Mouse (Mus musculus) lung, embryonic 14.5 days (tissue): Measurements from ENCODE around the gene Slc35a3. TPM values are rescaled to one million over a fixed set of nuclear protein-coding genes. Genes with fewer than 3 reads are reported as not detected.

Source experiments
- ATAC-seq: fragments of 200-750 bp; cut with Nextera tagmentation; 2 replicates; pipeline ENCODE4 v1.8.0; 2017; ENCODE audit warnings: mild to moderate bottlenecking, moderate TSS enrichment, moderate library complexity; ENCODE audit not compliant: insufficient read depth
- DNase-seq: peaks from one replicate; pipeline ENCODE4 v3.0.0-alpha.2; 2015
- H3K27ac ChIP-seq: fragments of 300-500 bp; sonication (generic); 2 replicates; pipeline ENCODE4 v1.5.1; 2014; ENCODE audit warnings: low read depth, mild to moderate bottlenecking, moderate library complexity
- H3K27me3 ChIP-seq: fragments of 300-500 bp; sonication (generic); 2 replicates; pipeline ENCODE4 v1.6.1; 2014; ENCODE audit warnings: low read length, control low read depth; ENCODE audit not compliant: insufficient read depth
- H3K36me3 ChIP-seq: fragments of 300-500 bp; sonication (generic); 2 replicates; pipeline ENCODE4 v1.6.1; 2014; ENCODE audit warnings: control low read depth; ENCODE audit not compliant: insufficient read depth
- H3K4me1 ChIP-seq: fragments of 300-500 bp; sonication (generic); 2 replicates; pipeline ENCODE4 v1.6.1; 2014; ENCODE audit warnings: antibody characterized with exemption, control low read depth; ENCODE audit not compliant: insufficient read depth
- H3K4me2 ChIP-seq: fragments of 300-500 bp; sonication (generic); 2 replicates; pipeline ENCODE4 v1.6.1; 2014; ENCODE audit warnings: mild to moderate bottlenecking
- H3K4me3 ChIP-seq: fragments of 300-500 bp; sonication (generic); 2 replicates; pipeline ENCODE4 v1.5.1; 2014; ENCODE audit warnings: low read depth, low read length
- H3K9ac ChIP-seq: fragments of 300-500 bp; sonication (generic); 2 replicates; pipeline ENCODE4 v1.6.1; 2014
- H3K9me3 ChIP-seq: fragments of 300-500 bp; sonication (generic); 2 replicates; pipeline ENCODE4 v1.6.1; 2016; ENCODE audit warnings: low read depth, low read length, control low read depth
- CTCF ChIP-seq: IDR thresholded peaks from 2 replicates; pipeline ENCODE4 v1.5.1; 2016; ENCODE audit warnings: antibody characterized with exemption, low read depth
- WGBS: fragments of 180-500 bp; shearing (Covaris S2); extraction: QIAGEN DNeasy Blood & Tissue Kit; methylation state at CpG from one replicate; pipeline ENCODE4 v1.1.7; 2014; 5-methylcytosine and 5-hydroxymethylcytosine counted together
- polyA plus RNA-seq: library from polyadenylated mRNA; unstranded; fragments of >200 nt; fragmentation: Nextera tagmentation; extraction: Ambion mirVana; gene quantifications from 2 replicates; pipeline ENCODE4 v1.2.1, GENCODE M21; 2014

Slc35a3 gene
- polyA plus RNA-seq, 1 experiment from 2014 or later, result 16.1 TPM

GRCm38 (mm10) chr3:116622641-116623040 lies 90.0 kb downstream of the Slc35a3 start:
- Histone ChIP-seq H3K4me3 (no peak overlapping the region), H3K9me3 (no peaks in the 10 kb centered on the region), H3K27ac (no peak overlapping the region), H3K36me3 (peaks cover 53% of the 10 kb centered on the region), H3K27me3 (no peaks in the 10 kb centered on the region), H3K4me2 (no peak overlapping the region), H3K9ac (no peak overlapping the region), H3K4me1 (no peaks in the 10 kb centered on the region)
- DNase-seq, result no peak
- ATAC-seq, result no peak
- no peak for TF ChIP-seq CTCF
- 92% methylated on average over 7 of the region's 7 CpGs for WGBS

DNA sequence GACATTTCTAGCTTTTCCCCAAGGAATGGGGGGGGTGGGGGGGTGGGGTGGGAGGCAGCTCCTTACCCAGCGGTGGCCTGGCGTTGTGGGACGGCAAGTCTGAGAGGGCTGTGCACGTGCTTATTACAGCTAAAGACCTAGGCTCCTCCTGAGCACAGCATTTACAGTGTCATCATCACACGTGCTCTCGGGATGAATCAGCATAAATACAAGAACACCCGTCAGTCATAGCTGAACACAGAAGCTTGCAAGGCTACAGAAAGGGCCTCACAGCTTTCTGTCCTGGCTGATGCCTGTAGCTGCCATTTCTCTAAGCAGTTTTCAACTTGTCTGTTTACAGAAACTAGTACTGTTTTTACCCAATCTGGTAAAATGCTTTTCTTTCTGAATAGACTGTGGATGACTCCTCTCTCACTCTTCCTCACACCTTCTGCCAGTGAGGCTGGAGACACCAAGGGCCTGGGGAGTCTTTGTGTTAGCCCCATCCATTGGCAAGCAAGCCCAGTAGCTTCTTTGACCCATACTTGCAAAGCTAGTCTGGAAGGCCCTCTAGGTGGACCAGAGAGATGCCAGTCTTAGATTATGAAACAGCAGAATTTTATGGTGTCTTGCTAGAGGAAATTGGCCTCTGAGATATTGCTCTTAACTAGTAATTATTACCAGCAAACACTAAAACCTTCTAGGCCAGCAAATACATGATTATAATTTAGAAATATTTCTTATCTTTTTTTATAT lies 91.8 kb downstream of the Slc35a3 start:
- Histone ChIP-seq H3K9ac (no peak overlapping the region), H3K9me3 (no peaks in the 10 kb centered on the region), H3K27me3 (no peaks in the 10 kb centered on the region), H3K4me3 (no peak overlapping the region), H3K27ac (no peak overlapping the region), H3K4me2 (no peak overlapping the region), H3K4me1 (no peaks in the 10 kb centered on the region), H3K36me3 (peaks cover 50% of the 10 kb centered on the region)
- TF ChIP-seq CTCF, result no peak
- DNase-seq, result no peak
- ATAC-seq, result no peak
- WGBS, result 88% methylated on average over 7 of the region's 7 CpGs

Other genes with a start within 250 kb of the Slc35a3 start
- gene Rtca, start 204.6 kb downstream of the Slc35a3 start, polyA plus RNA-seq, result 70.6 and 80.6 TPM in 2 replicates
- gene Dbt, start 199.8 kb downstream of the Slc35a3 start, polyA plus RNA-seq, result 15.1 and 15.7 TPM in 2 replicates
- 0.22 and 0.96 TPM in 2 replicates for gene Lrrc39, start 149.9 kb downstream of the Slc35a3 start, polyA plus RNA-seq
- gene Sass6, start 117.8 kb downstream of the Slc35a3 start, polyA plus RNA-seq, result 30.5 and 30.6 TPM in 2 replicates
- gene Trmt13, start 98.2 kb downstream of the Slc35a3 start, polyA plus RNA-seq, result 24.8 and 25.4 TPM in 2 replicates
- gene Mfsd14a, start 50.2 kb downstream of the Slc35a3 start, polyA plus RNA-seq, result 89.8 and 94.6 TPM in 2 replicates
- gene Gm43191, start 31.6 kb downstream of the Slc35a3 start, polyA plus RNA-seq, result not detected in 2 replicates
- 12.1 and 14.9 TPM in 2 replicates for gene Agl, start 95.3 kb upstream of the Slc35a3 start, polyA plus RNA-seq
- gene Frrs1, start 146.6 kb upstream of the Slc35a3 start, polyA plus RNA-seq, result 8.9 and 11.5 TPM in 2 replicates